Comparison of ENCODE assay signal across 15 mouse cellular contexts in genomic region chr9:107484766-107485165, GRCm38 (mm10). TPM values are rescaled to one million over a fixed set of nuclear protein-coding genes. Genes with fewer than 3 reads are reported as not detected.
DNase-seq lines count a peak whose midpoint lies in the region; ATAC-seq and TF ChIP-seq lines count a peak whose summit lies in the region.
"Had no signal": no experiment of that assay in that cellular context is flagged by ENCODE, and none has a peak within 500 bp of the region (broad histone marks: within the 10 kb centered on the region; RNA-seq: fewer than 3 reads in every experiment).

No protein-coding gene starts in this region.

- peak overlapping the region; percentile 54 for H3K27ac ChIP-seq in neural tube, embryonic 11.5 days (ENCODE audit: low read depth, low read length)
- H3K27ac ChIP-seq in hindbrain, embryonic 10.5 days, result peak overlapping the region; percentile 67
- H3K27ac ChIP-seq in midbrain, embryonic 15.5 days, result peak overlapping the region; percentile 70
- H3K27ac ChIP-seq in left cerebral cortex, adult 2 months, result no peak overlapping the region
- H3K27ac ChIP-seq: embryonic facial prominence, embryonic 15.5 days; kidney, embryonic 15.5 days had no signal

- peak overlapping the region; percentile 23; the same call in 1 of the 2 replicates for H3K9ac ChIP-seq in neural tube, embryonic 11.5 days (ENCODE audit: low read length)
- H3K9ac ChIP-seq in midbrain, embryonic 15.5 days, result no peak overlapping the region
- H3K9ac ChIP-seq: embryonic facial prominence, embryonic 15.5 days; kidney, embryonic 15.5 days had no signal

- H3K4me3 ChIP-seq in neural tube, embryonic 11.5 days (ENCODE audit: low read depth, low read length), result no peak overlapping the region
- no peak overlapping the region for H3K4me3 ChIP-seq in hindbrain, embryonic 10.5 days
- H3K4me3 ChIP-seq in midbrain, embryonic 15.5 days, result no peak overlapping the region
- H3K4me3 ChIP-seq in left cerebral cortex, adult 2 months, result no peak overlapping the region
- H3K4me3 ChIP-seq: embryonic facial prominence, embryonic 15.5 days; kidney, embryonic 15.5 days had no signal

- no peak for DNase-seq in neural tube, embryonic 11.5 days (ENCODE audit: low spot score)
- DNase-seq in neural tube, embryonic 10.5 days (ENCODE audit: extremely low spot score, low spot score), result no peak
- DNase-seq in hindbrain, embryonic 10.5 days (ENCODE audit: low spot score), result no peak
- DNase-seq in left cerebral cortex, adult 2 months (ENCODE audit: extremely low spot score in 1 of 2, low spot score in 2 of 2), result no peak
- DNase-seq in Muller cell, postnatal 12 days (ENCODE audit: inconsistent ontology term), result no peak
- no peak for DNase-seq in right cerebral cortex, postnatal 36 days (ENCODE audit: low spot score in 2 of 2)
- DNase-seq: embryo, embryonic 11 days; gastrocnemius, postnatal 10 days; lung, adult 18-20 months; thymus, postnatal 4 days had no signal

- no peaks in the 10 kb centered on the region for H3K36me3 ChIP-seq in neural tube, embryonic 11.5 days (ENCODE audit: control insufficient read depth, insufficient read depth, low read length)
- H3K36me3 ChIP-seq in hindbrain, embryonic 10.5 days, result no peaks in the 10 kb centered on the region
- H3K36me3 ChIP-seq in midbrain, embryonic 15.5 days (replicated peaks), result no peaks in the 10 kb centered on the region
- H3K36me3 ChIP-seq: embryonic facial prominence, embryonic 15.5 days; kidney, embryonic 15.5 days had no signal

- no peak for TF ChIP-seq CTCF in left cerebral cortex, adult 2 months (IDR thresholded peaks at IDR 0.05)

- 83% methylated on average over 6 of the region's 6 CpGs for WGBS in neural tube, embryonic 11.5 days
- WGBS in hindbrain, embryonic 10.5 days, result 84% methylated on average over 6 of the region's 6 CpGs
- WGBS in midbrain, embryonic 15.5 days, result 72% methylated on average over 6 of the region's 6 CpGs

- H3K9me3 ChIP-seq in neural tube, embryonic 11.5 days (ENCODE audit: control insufficient read depth, low read length), result no peaks in the 10 kb centered on the region
- no peaks in the 10 kb centered on the region for H3K9me3 ChIP-seq in hindbrain, embryonic 10.5 days
- H3K9me3 ChIP-seq in midbrain, embryonic 15.5 days, result no peaks in the 10 kb centered on the region
- H3K9me3 ChIP-seq: embryonic facial prominence, embryonic 15.5 days; kidney, embryonic 15.5 days had no signal

- no peak for ATAC-seq in neural tube, embryonic 11.5 days (ENCODE audit: insufficient read depth, low FRiP score, low TSS enrichment)
- no peak for ATAC-seq in midbrain, embryonic 15.5 days (replicated peaks)
- ATAC-seq: inflammation-experienced regulatory T-cells, adult 6 months; Patski had no signal

- peaks cover 29% of the 10 kb centered on the region for H3K4me1 ChIP-seq in neural tube, embryonic 11.5 days (ENCODE audit: control insufficient read depth, insufficient read depth, low read length)
- peaks cover 63% of the 10 kb centered on the region for H3K4me1 ChIP-seq in hindbrain, embryonic 10.5 days (replicated peaks)
- H3K4me1 ChIP-seq in midbrain, embryonic 15.5 days, result peaks cover 40% of the 10 kb centered on the region

- intact Hi-C loops in left cerebral cortex, adult 2 months (cut with DNase I), result no loop called here

- H3K27me3 ChIP-seq in neural tube, embryonic 11.5 days (ENCODE audit: control insufficient read depth, insufficient read depth, low read length), result no peaks in the 10 kb centered on the region
- peaks cover 22% of the 10 kb centered on the region; the same call in 1 of the 2 replicates for H3K27me3 ChIP-seq in hindbrain, embryonic 10.5 days (ENCODE audit: insufficient read depth, poor library complexity, severe bottlenecking)
- H3K27me3 ChIP-seq in midbrain, embryonic 15.5 days (replicated peaks), result no peaks in the 10 kb centered on the region

- H3K4me2 ChIP-seq in neural tube, embryonic 11.5 days (ENCODE audit: low read depth), result no peak overlapping the region
- no peak overlapping the region for H3K4me2 ChIP-seq in midbrain, embryonic 15.5 days
- H3K4me2 ChIP-seq: embryonic facial prominence, embryonic 15.5 days; kidney, embryonic 15.5 days had no signal

RNA-seq across cellular contexts. Expression of gene Tmem115, which starts 49.0 kb away (rescaled TPM):
- polyA plus RNA-seq in neural tube, embryonic 11.5 days (2014; fragmentation: Nextera tagmentation; extraction: Ambion mirVana), result 47.0 and 47.2 TPM in 2 replicates
- polyA plus RNA-seq in hindbrain, embryonic 10.5 days (2016; fragmentation: Nextera tagmentation; extraction: Ambion mirVana), result 36.5 and 44.8 TPM in 2 replicates
- 48.0 and 50.5 TPM in 2 replicates for polyA plus RNA-seq in midbrain, embryonic 15.5 days (2015; fragmentation: Nextera tagmentation; extraction: Ambion mirVana)
- total RNA-seq in left cerebral cortex, adult 2 months (2021), result 10 to 100 TPM; 35.3 to 35.6 TPM

RNA-seq across cellular contexts. Expression of gene Cyb561d2, which starts 57.2 kb away (rescaled TPM):
- 19.7 and 21.9 TPM in 2 replicates for polyA plus RNA-seq in neural tube, embryonic 11.5 days (2014; fragmentation: Nextera tagmentation; extraction: Ambion mirVana)
- 25.1 and 25.9 TPM in 2 replicates for polyA plus RNA-seq in hindbrain, embryonic 10.5 days (2016; fragmentation: Nextera tagmentation; extraction: Ambion mirVana)
- polyA plus RNA-seq in midbrain, embryonic 15.5 days (2015; fragmentation: Nextera tagmentation; extraction: Ambion mirVana), result 45.1 and 45.7 TPM in 2 replicates
- total RNA-seq in left cerebral cortex, adult 2 months (2021), result 10 to 100 TPM; 14.7 to 16.7 TPM

RNA-seq across cellular contexts. Expression of gene Nprl2, which starts 57.3 kb away (rescaled TPM):
- 45.8 and 48.9 TPM in 2 replicates for polyA plus RNA-seq in neural tube, embryonic 11.5 days (2014; fragmentation: Nextera tagmentation; extraction: Ambion mirVana)
- 39.2 and 45.7 TPM in 2 replicates for polyA plus RNA-seq in hindbrain, embryonic 10.5 days (2016; fragmentation: Nextera tagmentation; extraction: Ambion mirVana)
- polyA plus RNA-seq in midbrain, embryonic 15.5 days (2015; fragmentation: Nextera tagmentation; extraction: Ambion mirVana), result 78.4 and 81.6 TPM in 2 replicates
- total RNA-seq in left cerebral cortex, adult 2 months (2021), result 10 to 100 TPM; 39.7 to 48.3 TPM
